Mouse (Mus musculus): Measurements from ENCODE around the gene Sirt1. TPM values are rescaled to one million over a fixed set of nuclear protein-coding genes. Genes with fewer than 3 reads are reported as not detected.

Gene Sirt1
- total and polyA plus RNA-seq, 3 experiments = 9.1 to 19.8 TPM; not detected in 1

- TF ChIP-seq GABPA (IDR thresholded peaks at IDR 0.05; ENCODE audit: low read depth, low read length) = no peak
- TF ChIP-seq UBTF (IDR thresholded peaks at IDR 0.05; ENCODE audit: borderline replicate concordance, insufficient read depth, low read depth, low read length) = no peak
- TF ChIP-seq CHD2 (IDR thresholded peaks at IDR 0.05; ENCODE audit: low read length) = no peak
- no peak for TF ChIP-seq USF2 (IDR thresholded peaks at IDR 0.05; ENCODE audit: borderline replicate concordance in 1 of 2, insufficient read depth in 1 of 2, low read depth in 1 of 2, low read length in 2 of 2)
- no peak for TF ChIP-seq POLR2AphosphoS2 (IDR thresholded peaks at IDR 0.05; ENCODE audit: low read length)
- TF ChIP-seq POLR2A (IDR thresholded peaks at IDR 0.05; ENCODE audit: control insufficient read depth in 1 of 2, insufficient read depth in 1 of 2, low read depth in 1 of 2, low read length in 2 of 2, poor library complexity in 1 of 2) = no peak; a peak in 1 of 4 replicates
- no peak for TF ChIP-seq NELFE (IDR thresholded peaks at IDR 0.05; ENCODE audit: low read depth, low read length)
- no peak for TF ChIP-seq MAX (IDR thresholded peaks at IDR 0.05; ENCODE audit: low read length)
- no peak for TF ChIP-seq USF1 (IDR thresholded peaks at IDR 0.05; ENCODE audit: low read depth, low read length)
- no peak for TF ChIP-seq SMC3 (IDR thresholded peaks at IDR 0.05; ENCODE audit: low read depth, low read length)
- TF ChIP-seq NRF1 (IDR thresholded peaks at IDR 0.05; ENCODE audit: insufficient read depth, low read depth, low read length, poor library complexity, severe bottlenecking) = 0 out of 2 replicates have a peak, but pooled peaks have one; percentile 30
- no peak for TF ChIP-seq ETS1 (IDR thresholded peaks at IDR 0.05; ENCODE audit: low read depth, low read length)
Observed at GRCm38 (mm10) chr10:63429380-63429779, 47.9 kb upstream of the Sirt1 start (continued).

GRCm38 (mm10) chr10:63429023-63429340 is 47.5 kb upstream of the Sirt1 start:
- H3K36me3 ChIP-seq (ENCODE audit: control insufficient read depth in 1 of 2, insufficient read depth in 2 of 2, low read length in 2 of 2) = peaks cover 0 to 26% of the 10 kb centered on the region in 2 experiments; a peak in 2 of 4 replicates
- DNase-seq (ENCODE audit: low read depth, low spot score) = no peak
- peak overlapping the region; percentile 39 to 73 for H3K4me3 ChIP-seq (ENCODE audit: control insufficient read depth in 1 of 2, insufficient read depth in 1 of 2, low read depth in 2 of 2, low read length in 2 of 2)
- H3K4me1 ChIP-seq (ENCODE audit: control insufficient read depth in 1 of 2, insufficient read depth in 2 of 2, low read length in 2 of 2) = peaks cover 17 to 24% of the 10 kb centered on the region in 2 experiments
- H3K9ac ChIP-seq (ENCODE audit: control insufficient read depth, low read depth, low read length, poor library complexity, severe bottlenecking) = peak overlapping the region; percentile 44
- no peak overlapping the region for H3K27ac ChIP-seq (ENCODE audit: control insufficient read depth, low read depth, low read length)
- TF ChIP-seq RCOR1 (IDR thresholded peaks at IDR 0.05; ENCODE audit: low read depth, low read length) (no peak), MYB (IDR thresholded peaks at IDR 0.05; ENCODE audit: low read depth, low read length) (no peak), TCF12 (IDR thresholded peaks at IDR 0.05; ENCODE audit: low read depth, low read length) (no peak), BHLHE40 (IDR thresholded peaks at IDR 0.05; ENCODE audit: borderline replicate concordance, low read depth, low read length) (no peak), POLR2AphosphoS5 (IDR thresholded peaks at IDR 0.05; ENCODE audit: borderline replicate concordance, low read depth, low read length) (no peak), TBP (IDR thresholded peaks at IDR 0.05; ENCODE audit: low read depth, low read length) (no peak), RAD21 (IDR thresholded peaks at IDR 0.05; ENCODE audit: low read depth, low read length) (no peak), KAT2A (conservative IDR thresholded peaks at IDR 0.05; ENCODE audit: low read depth, low read length) (no peak), POLR2A (IDR thresholded peaks at IDR 0.05; ENCODE audit: control insufficient read depth in 1 of 2, insufficient read depth in 1 of 2, low read depth in 1 of 2, low read length in 2 of 2, poor library complexity in 1 of 2) (no peak), MAZ (IDR thresholded peaks at IDR 0.05; ENCODE audit: low read depth, low read length) (no peak), CHD2 (IDR thresholded peaks at IDR 0.05; ENCODE audit: low read length) (no peak), NELFE (IDR thresholded peaks at IDR 0.05; ENCODE audit: low read depth, low read length) (no peak), MYC (IDR thresholded peaks at IDR 0.05; ENCODE audit: low read depth, low read length) (no peak), EP300 (IDR thresholded peaks at IDR 0.05; ENCODE audit: low read depth in 1 of 2, low read length in 2 of 2) (no peak)
- H3K9me3 ChIP-seq (replicated peaks; ENCODE audit: insufficient read depth, low read length) = no peaks in the 10 kb centered on the region
- H3K79me2 ChIP-seq (ENCODE audit: control insufficient read depth, insufficient read depth, low read length, poor library complexity) = no peaks in the 10 kb centered on the region; the same call in 1 of the 2 replicates
- no peaks in the 10 kb centered on the region for H3K27me3 ChIP-seq (ENCODE audit: control insufficient read depth in 1 of 2, insufficient read depth in 2 of 2, low read length in 2 of 2)
